ENCODE assay signal across 8 mouse cellular contexts in genomic region chr7:28925317-28925716, GRCm38 (mm10). TPM values are rescaled to one million over a fixed set of nuclear protein-coding genes. Genes with fewer than 3 reads are reported as not detected.
A peak's percentile ranks its signal among the peaks of the same experiment; 100 is the strongest.
DNase-seq lines count a peak whose midpoint lies in the region; ATAC-seq lines count a peak whose summit lies in the region.

No protein-coding gene starts in this region.

- peaks cover 20% of the 10 kb centered on the region for H3K4me1 ChIP-seq in midbrain, embryonic 14.5 days (ENCODE audit: control insufficient read depth, insufficient read depth, low read length)
- peaks cover 22% of the 10 kb centered on the region for H3K4me1 ChIP-seq in midbrain, embryonic 16.5 days (ENCODE audit: control insufficient read depth, insufficient read depth, low read length)
- H3K4me1 ChIP-seq in lung, embryonic 16.5 days (replicated peaks; ENCODE audit: control insufficient read depth, insufficient read depth, low read length) = peaks cover 61% of the 10 kb centered on the region

- no peak overlapping the region for H3K4me2 ChIP-seq in midbrain, embryonic 14.5 days (ENCODE audit: low read length)
- H3K4me2 ChIP-seq in midbrain, embryonic 16.5 days (ENCODE audit: low read length) = no peak overlapping the region
- no peak overlapping the region for H3K4me2 ChIP-seq in lung, embryonic 16.5 days (ENCODE audit: low read depth, low read length)

- no peaks in the 10 kb centered on the region for H3K9me3 ChIP-seq in midbrain, embryonic 14.5 days (ENCODE audit: control insufficient read depth, low read length)
- no peaks in the 10 kb centered on the region for H3K9me3 ChIP-seq in midbrain, embryonic 16.5 days (replicated peaks; ENCODE audit: control insufficient read depth, low read length, poor library complexity, severe bottlenecking)
- no peaks in the 10 kb centered on the region for H3K9me3 ChIP-seq in lung, embryonic 16.5 days (ENCODE audit: control insufficient read depth, low read length)

- no peak for ATAC-seq in midbrain, embryonic 14.5 days (ENCODE audit: low FRiP score, low TSS enrichment)
- no peak for ATAC-seq in midbrain, embryonic 16.5 days
- peak; percentile 79 for ATAC-seq in lung, embryonic 16.5 days (ENCODE audit: low read depth)
- no peak for ATAC-seq in cerebellum, adult (ENCODE audit: insufficient number of reproducible peaks, low FRiP score, low TSS enrichment)

- no peak overlapping the region for H3K4me3 ChIP-seq in midbrain, embryonic 14.5 days (replicated peaks; ENCODE audit: low read depth, low read length)
- no peak overlapping the region for H3K4me3 ChIP-seq in midbrain, embryonic 16.5 days (ENCODE audit: low read depth, low read length)
- no peak overlapping the region for H3K4me3 ChIP-seq in lung, embryonic 16.5 days (ENCODE audit: low read length)

- H3K9ac ChIP-seq in midbrain, embryonic 14.5 days (replicated peaks; ENCODE audit: low read length) = 0 out of 2 replicates have a peak overlapping the region, but pooled peaks have one; percentile 12
- no peak overlapping the region for H3K9ac ChIP-seq in midbrain, embryonic 16.5 days (ENCODE audit: low read depth, low read length)
- H3K9ac ChIP-seq in lung, embryonic 16.5 days (ENCODE audit: low read length) = peak overlapping the region; percentile 34

- H3K27ac ChIP-seq in midbrain, embryonic 14.5 days (replicated peaks; ENCODE audit: low read depth, low read length) = no peak overlapping the region; the same call in 1 of the 2 replicates
- H3K27ac ChIP-seq in midbrain, embryonic 16.5 days (ENCODE audit: low read length) = no peak overlapping the region
- H3K27ac ChIP-seq in lung, embryonic 16.5 days (ENCODE audit: low read length) = peak overlapping the region; percentile 89

- WGBS in midbrain, embryonic 14.5 days = 49% methylated on average over 9 of the region's 9 CpGs
- 49% methylated on average over 9 of the region's 9 CpGs for WGBS in midbrain, embryonic 16.5 days
- 16% methylated on average over 9 of the region's 9 CpGs for WGBS in lung, embryonic 16.5 days

- H3K27me3 ChIP-seq in midbrain, embryonic 14.5 days (ENCODE audit: control insufficient read depth, insufficient read depth, low read length) = no peaks in the 10 kb centered on the region
- no peaks in the 10 kb centered on the region for H3K27me3 ChIP-seq in midbrain, embryonic 16.5 days (ENCODE audit: control insufficient read depth, insufficient read depth, low read depth, low read length)
- H3K27me3 ChIP-seq in lung, embryonic 16.5 days (ENCODE audit: control insufficient read depth, insufficient read depth, low read depth, low read length) = no peaks in the 10 kb centered on the region; the same call in 1 of the 2 replicates

- H3K36me3 ChIP-seq in midbrain, embryonic 14.5 days (ENCODE audit: control insufficient read depth, insufficient read depth, low read length) = 0 out of 2 replicates have a peak, but pooled peaks cover 3% of the 10 kb centered on the region
- H3K36me3 ChIP-seq in midbrain, embryonic 16.5 days (ENCODE audit: control insufficient read depth, insufficient read depth, low read length) = no peaks in the 10 kb centered on the region
- no peaks in the 10 kb centered on the region for H3K36me3 ChIP-seq in lung, embryonic 16.5 days (ENCODE audit: control insufficient read depth, insufficient read depth, low read length)

- no peak for DNase-seq in midbrain, embryonic 14.5 days
- DNase-seq in gastrocnemius, postnatal 25 days = peak; percentile 82
- peak; percentile 92 to 95 for DNase-seq in kidney, adult 8-10 months
- DNase-seq in urinary bladder, postnatal 25 days (ENCODE audit: low spot score) = peak; percentile 59
- no peak for DNase-seq in frontal cortex, adult 2 months (ENCODE audit: extremely low spot score in 1 of 2, low spot score in 1 of 2)

RNA-seq across cellular contexts. Expression of gene Actn4, which starts 36.8 kb away (rescaled TPM):
- polyA plus RNA-seq in midbrain, embryonic 14.5 days (2014; fragmentation: Nextera tagmentation; extraction: Ambion mirVana) = 102 and 118 TPM in 2 replicates
- polyA plus RNA-seq in midbrain, embryonic 16.5 days (2015; fragmentation: Nextera tagmentation; extraction: Ambion mirVana) = 132 and 133 TPM in 2 replicates
- 10 to 100 TPM; 36.7 to 45.8 TPM for total RNA-seq in gastrocnemius, postnatal 25 days (2021)
- 313 and 319 TPM in 2 replicates for polyA plus RNA-seq in lung, embryonic 16.5 days (2015; fragmentation: Nextera tagmentation; extraction: Ambion mirVana)
- 214 and 220 TPM in 2 replicates for polyA plus RNA-seq in frontal cortex, adult 2 months (2012; rRNA removed)

RNA-seq across cellular contexts. Expression of gene Capn12, which starts 44.1 kb away (rescaled TPM):
- 0.33 and 0.55 TPM in 2 replicates for polyA plus RNA-seq in midbrain, embryonic 14.5 days (2014; fragmentation: Nextera tagmentation; extraction: Ambion mirVana)
- polyA plus RNA-seq in midbrain, embryonic 16.5 days (2015; fragmentation: Nextera tagmentation; extraction: Ambion mirVana) = 0.40 and 0.57 TPM in 2 replicates
- under 1 TPM in 1 of 2 experiments, not detected in 1; 0.10 TPM for total RNA-seq in gastrocnemius, postnatal 25 days (2021)
- polyA plus RNA-seq in lung, embryonic 16.5 days (2015; fragmentation: Nextera tagmentation; extraction: Ambion mirVana) = 0.43 and 0.49 TPM in 2 replicates
- 0.71 and 1.00 TPM in 2 replicates for polyA plus RNA-seq in frontal cortex, adult 2 months (2012; rRNA removed)

RNA-seq across cellular contexts. Expression of gene Eif3k, which starts 56.3 kb away (rescaled TPM):
- 320 and 343 TPM in 2 replicates for polyA plus RNA-seq in midbrain, embryonic 14.5 days (2014; fragmentation: Nextera tagmentation; extraction: Ambion mirVana)
- polyA plus RNA-seq in midbrain, embryonic 16.5 days (2015; fragmentation: Nextera tagmentation; extraction: Ambion mirVana) = 279 TPM in 2 replicates
- total RNA-seq in gastrocnemius, postnatal 25 days (2021) = 100 to 1,000 TPM; 116 to 137 TPM
- 366 and 367 TPM in 2 replicates for polyA plus RNA-seq in lung, embryonic 16.5 days (2015; fragmentation: Nextera tagmentation; extraction: Ambion mirVana)
- polyA plus RNA-seq in frontal cortex, adult 2 months (2012; rRNA removed) = 311 and 352 TPM in 2 replicates

RNA-seq across cellular contexts. Expression of gene Map4k1, which starts 56.5 kb away (rescaled TPM):
- polyA plus RNA-seq in midbrain, embryonic 14.5 days (2014; fragmentation: Nextera tagmentation; extraction: Ambion mirVana) = 5.5 and 10.2 TPM in 2 replicates
- polyA plus RNA-seq in midbrain, embryonic 16.5 days (2015; fragmentation: Nextera tagmentation; extraction: Ambion mirVana) = 11.8 and 13.2 TPM in 2 replicates
- total RNA-seq in gastrocnemius, postnatal 25 days (2021) = under 1 TPM; 0.29 to 0.36 TPM
- polyA plus RNA-seq in lung, embryonic 16.5 days (2015; fragmentation: Nextera tagmentation; extraction: Ambion mirVana) = 8.9 and 10.7 TPM in 2 replicates
- 3.1 and 3.8 TPM in 2 replicates for polyA plus RNA-seq in frontal cortex, adult 2 months (2012; rRNA removed)

Comparison
In these comparisons a context has a peak if more than half of its experiments do, and no peak if none do; other contexts are left out.
1. DNase-seq: peak in gastrocnemius, postnatal 25 days (single experiment), kidney, adult 8-10 months (2 of 2) and urinary bladder, postnatal 25 days (single experiment); none in midbrain, embryonic 14.5 days (single experiment) and frontal cortex, adult 2 months (0 of 2).